Mouse (Mus musculus) kidney, adult 2 months (tissue): ENCODE data around the gene Olfr381. TPM values are rescaled to one million over a fixed set of nuclear protein-coding genes. Genes with fewer than 3 reads are reported as not detected.
"Not testable (repeated sequence)": the region's sequence is repeated elsewhere in the genome, so short reads cannot be mapped to it uniquely, and the experiment has no call there.

Source experiments
- DNase-seq: peaks from one replicate; pipeline ENCODE4 v3.0.0; 2021
- H3K27ac ChIP-seq: fragments of 200-500 bp; 2 replicates; pipeline ENCODE4 v1.5.1; 2012; ENCODE audit warnings: low read depth, low read length, control low read depth, inconsistent platforms; ENCODE audit not compliant: insufficient read depth
- H3K27me3 ChIP-seq: fragments of 200-500 bp; replicated peaks from 2 replicates; pipeline ENCODE4 v1.6.1; 2012; ENCODE audit warnings: mild to moderate bottlenecking, moderate library complexity, low read length, inconsistent platforms; ENCODE audit not compliant: control insufficient read depth, insufficient read depth
- H3K36me3 ChIP-seq: fragments of 200-500 bp; 2 replicates; pipeline ENCODE4 v1.6.1; 2012; ENCODE audit warnings: mild to moderate bottlenecking, moderate library complexity, low read length, inconsistent platforms; ENCODE audit not compliant: control insufficient read depth, insufficient read depth
- H3K4me1 ChIP-seq: fragments of 200-500 bp; 2 replicates; pipeline ENCODE4 v1.6.1; 2011; ENCODE audit warnings: low read length; ENCODE audit not compliant: control insufficient read depth, insufficient read depth
- H3K4me3 ChIP-seq: fragments of 200-500 bp; 2 replicates; pipeline ENCODE4 v1.5.1; 2011; ENCODE audit warnings: mild to moderate bottlenecking, low read depth, low read length, control low read depth; ENCODE audit not compliant: insufficient read depth
- CTCF ChIP-seq: fragments of 200-500 bp; conservative IDR thresholded peaks from 2 replicates; pipeline ENCODE4 v1.5.1; 2011; ENCODE audit warnings: low read depth, mild to moderate bottlenecking, control low read depth, low read length, moderate library complexity, mixed read lengths; ENCODE audit not compliant: insufficient read depth, insufficient read length
- POLR2A ChIP-seq: fragments of 200-500 bp; IDR thresholded peaks from one replicate; pipeline ENCODE4 v1.6.1; 2011; ENCODE audit warnings: low read depth, low read length, control low read depth
- WGBS: fragments of 180-500 bp; shearing (Covaris S2); methylation state at CpG from one replicate; pipeline ENCODE4 v1.1.7; 2018; 5-methylcytosine and 5-hydroxymethylcytosine counted together
- polyA plus RNA-seq: library from polyadenylated mRNA; depleted of rRNA; stranded (reverse); fragments of >200 nt; gene quantifications from 2 replicates; pipeline ENCODE4 v1.2.3, GENCODE M21; 2012; rRNA removed

Gene Olfr381
- not detected in 2 replicates for polyA plus RNA-seq

DNA sequence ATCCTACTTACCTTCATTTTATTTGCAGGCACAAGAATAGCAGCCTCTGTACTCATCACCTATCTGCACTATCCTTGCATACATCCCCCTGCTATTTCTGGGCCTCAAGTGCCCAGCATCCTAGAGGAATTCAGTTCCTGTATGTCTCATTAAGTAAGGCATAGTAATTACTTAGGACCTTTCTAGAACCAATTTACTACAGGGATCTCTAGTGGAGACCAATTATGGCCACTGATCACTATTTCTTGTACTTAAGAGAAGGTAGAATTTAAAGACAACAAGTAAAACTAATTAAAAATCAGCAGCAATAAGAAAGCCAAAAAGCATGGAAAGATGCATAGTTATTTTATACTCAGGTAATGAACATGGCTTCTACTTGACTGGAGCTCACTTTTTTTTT is at the start of gene Olfr381:
Olfr381 (minus strand) TSS at position 101 of the 400 bp plus-strand sequence.
- H3K27ac ChIP-seq, result no peak within 1 kb of the TSS
- no peaks in the 10 kb centered on the region for H3K4me1 ChIP-seq
- H3K36me3 ChIP-seq, result no peaks in the 10 kb centered on the region
- no peaks in the 10 kb centered on the region for H3K27me3 ChIP-seq
- DNase-seq, result no peak
- no peak within 1 kb of the TSS for H3K4me3 ChIP-seq
- TF ChIP-seq CTCF, result no peak
- no peak for TF ChIP-seq POLR2A

GRCm38 (mm10) chr11:73528971-73529370 is 37.6 kb upstream of the Olfr381 start:
- H3K36me3 ChIP-seq, H3K4me1 ChIP-seq, H3K27ac ChIP-seq, H3K27me3 ChIP-seq, H3K4me3 ChIP-seq, DNase-seq: not testable (repeated sequence)
- WGBS, result 83% methylated on average over 1 of the region's 1 CpGs

- no peak for DNase-seq
- no peak within 1 kb of the TSS for H3K27ac ChIP-seq
- no peaks in the 10 kb centered on the region for H3K36me3 ChIP-seq
- no peak within 1 kb of the TSS for H3K4me3 ChIP-seq
- no peak for TF ChIP-seq CTCF
- no peak for TF ChIP-seq POLR2A
- H3K4me1 ChIP-seq, result no peaks in the 10 kb centered on the region
- H3K27me3 ChIP-seq, result no peaks in the 10 kb centered on the region
Observed at GRCm38 (mm10) chr11:73517097-73517496, 25.7 kb upstream of the Olfr381 start, which contains the start of gene Olfr382. Gene Olfr382 (minus strand): TSS chr11:73517197.

DNA sequence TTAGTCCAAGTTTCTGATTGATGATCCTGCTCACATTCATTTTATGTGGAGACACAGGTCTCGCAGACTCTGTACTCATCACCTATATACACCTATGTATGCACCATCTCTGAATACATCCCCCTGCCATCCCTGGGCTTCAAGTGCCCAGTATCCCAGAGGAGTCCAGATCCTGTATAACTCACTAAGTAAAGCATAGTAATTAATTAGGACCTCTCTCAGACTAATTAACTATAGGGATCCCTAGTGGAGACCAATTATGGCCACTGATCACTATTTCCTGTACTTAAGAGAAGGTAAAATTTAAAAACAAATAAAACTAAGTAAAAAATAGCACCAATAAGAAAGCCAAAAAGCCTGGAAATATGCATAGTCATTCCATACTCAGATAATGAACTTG is 34.0 kb downstream of the Olfr381 start, which contains the start of gene Olfr380:
Olfr380 (minus strand) TSS at position 101 of the 400 bp plus-strand sequence.
- DNase-seq, result no peak
- no peaks in the 10 kb centered on the region for H3K4me1 ChIP-seq
- no peaks in the 10 kb centered on the region for H3K36me3 ChIP-seq
- no peak within 1 kb of the TSS for H3K27ac ChIP-seq
- TF ChIP-seq CTCF (no peak), POLR2A (no peak)
- WGBS, result 90% methylated on average over 1 of the region's 1 CpGs
- H3K27me3 ChIP-seq, result no peaks in the 10 kb centered on the region
- H3K4me3 ChIP-seq, result no peak within 1 kb of the TSS

Other genes with a start within 250 kb of the Olfr381 start
- gene Trpv3, start 224.2 kb downstream of the Olfr381 start, polyA plus RNA-seq, result 0.05 TPM in 2 replicates
- gene Aspa, start 162.0 kb downstream of the Olfr381 start, polyA plus RNA-seq, result 29.1 and 46.1 TPM in 2 replicates
- 0.03 TPM in 1 of 2 replicates, not detected in the other for gene Gm49340, start 161.9 kb downstream of the Olfr381 start, polyA plus RNA-seq
- gene Spata22, start 161.9 kb downstream of the Olfr381 start, polyA plus RNA-seq, result 0.16 TPM in 1 of 2 replicates, not detected in the other
- 0.11 TPM in 1 of 2 replicates, not detected in the other for gene Olfr20, start 140.8 kb downstream of the Olfr381 start, polyA plus RNA-seq
- not detected in 2 replicates for gene Olfr376, start 120.4 kb downstream of the Olfr381 start, polyA plus RNA-seq
- gene Olfr1, start 92.0 kb downstream of the Olfr381 start, polyA plus RNA-seq, result not detected in 2 replicates
- not detected in 2 replicates for gene Olfr378, start 63.1 kb downstream of the Olfr381 start, polyA plus RNA-seq
- gene Olfr380, start 34.1 kb downstream of the Olfr381 start, polyA plus RNA-seq, result not detected in 2 replicates
- gene Olfr382, start 25.6 kb upstream of the Olfr381 start, polyA plus RNA-seq, result not detected in 2 replicates
- not detected in 2 replicates for gene Olfr385, start 101.4 kb upstream of the Olfr381 start, polyA plus RNA-seq
- not detected in 2 replicates for gene Olfr384, start 107.0 kb upstream of the Olfr381 start, polyA plus RNA-seq
- gene Zfp735, start 197.2 kb upstream of the Olfr381 start, polyA plus RNA-seq, result not detected in 2 replicates